ENCODE assay signal across 1 mouse cellular context in the genomic region with DNA sequence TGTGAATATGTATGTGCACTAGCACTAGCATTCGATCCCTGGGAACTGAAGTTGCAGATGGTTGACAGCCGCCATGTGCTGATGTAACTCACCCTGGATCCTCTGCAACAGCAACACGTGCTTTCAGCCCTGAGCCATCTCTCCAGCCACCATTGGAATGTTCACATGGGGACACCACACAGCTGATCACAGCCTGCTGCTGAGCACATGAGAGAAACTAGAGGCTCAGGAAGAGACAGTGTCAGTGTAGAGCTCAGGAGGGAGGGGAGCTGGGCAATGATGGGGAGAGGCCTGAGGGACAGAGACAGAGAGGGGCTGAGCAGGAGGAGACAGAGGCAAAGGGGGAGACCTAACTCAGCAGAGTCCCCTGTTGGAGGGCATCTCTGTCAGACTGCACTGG. TPM values are rescaled to one million over a fixed set of nuclear protein-coding genes. Genes with fewer than 3 reads are reported as not detected.
"Had no signal": no experiment of that assay in that cellular context is flagged by ENCODE, and none has a peak within 500 bp of the region (broad histone marks: within the 10 kb centered on the region; RNA-seq: fewer than 3 reads in every experiment).

No protein-coding gene starts in this region.

RNA-seq across cellular contexts. Expression of gene H2-Q10, which starts 34.3 kb away (rescaled TPM):
- polyA plus RNA-seq: hindbrain, embryonic 14.5 days had no signal
